Mouse (Mus musculus): ENCODE data around the gene Stradb. TPM values are rescaled to one million over a fixed set of nuclear protein-coding genes. Genes with fewer than 3 reads are reported as not detected.
"Not testable (repeated sequence)": the region's sequence is repeated elsewhere in the genome, so short reads cannot be mapped to it uniquely, and the experiment has no call there.

Stradb gene
- polyA plus RNA-seq, 1 experiment from 2014 or later, result 27.0 TPM

DNA sequence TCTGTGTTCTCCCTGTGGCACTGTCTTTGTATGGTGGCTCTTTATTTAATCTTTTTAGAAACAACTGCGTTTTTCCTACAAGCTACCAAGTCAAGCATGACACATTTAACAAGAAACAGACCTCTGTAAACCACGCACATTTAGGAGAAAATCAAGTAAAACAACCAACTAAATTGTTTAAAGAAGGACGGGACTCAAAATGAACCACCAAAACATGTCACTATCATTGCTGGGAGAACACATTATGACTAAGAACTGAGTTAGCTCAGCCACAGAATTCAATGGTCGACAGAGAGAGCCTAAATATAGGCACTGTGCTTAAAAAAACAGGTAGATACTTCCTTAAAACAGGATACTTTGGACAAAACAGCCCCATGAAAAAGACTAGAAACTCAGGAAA lies 20.3 kb upstream of the Stradb start:
- Histone ChIP-seq H3K9me3 (replicated peaks) (no peaks in the 10 kb centered on the region), H3K9ac (no peak overlapping the region), H3K4me3 (replicated peaks) (no peak overlapping the region), H3K36me3 (no peaks in the 10 kb centered on the region), H3K27ac (peak overlapping the region; percentile 6; the same call in 1 of the 2 replicates), H3K4me2 (no peak overlapping the region), H3K27me3 (no peaks in the 10 kb centered on the region), H3K4me1 (peaks cover 34% of the 10 kb centered on the region)
- WGBS, result 54% methylated on average over 4 of the region's 4 CpGs
- ATAC-seq (replicated peaks; ENCODE audit: low FRiP score), result no peak

DNA sequence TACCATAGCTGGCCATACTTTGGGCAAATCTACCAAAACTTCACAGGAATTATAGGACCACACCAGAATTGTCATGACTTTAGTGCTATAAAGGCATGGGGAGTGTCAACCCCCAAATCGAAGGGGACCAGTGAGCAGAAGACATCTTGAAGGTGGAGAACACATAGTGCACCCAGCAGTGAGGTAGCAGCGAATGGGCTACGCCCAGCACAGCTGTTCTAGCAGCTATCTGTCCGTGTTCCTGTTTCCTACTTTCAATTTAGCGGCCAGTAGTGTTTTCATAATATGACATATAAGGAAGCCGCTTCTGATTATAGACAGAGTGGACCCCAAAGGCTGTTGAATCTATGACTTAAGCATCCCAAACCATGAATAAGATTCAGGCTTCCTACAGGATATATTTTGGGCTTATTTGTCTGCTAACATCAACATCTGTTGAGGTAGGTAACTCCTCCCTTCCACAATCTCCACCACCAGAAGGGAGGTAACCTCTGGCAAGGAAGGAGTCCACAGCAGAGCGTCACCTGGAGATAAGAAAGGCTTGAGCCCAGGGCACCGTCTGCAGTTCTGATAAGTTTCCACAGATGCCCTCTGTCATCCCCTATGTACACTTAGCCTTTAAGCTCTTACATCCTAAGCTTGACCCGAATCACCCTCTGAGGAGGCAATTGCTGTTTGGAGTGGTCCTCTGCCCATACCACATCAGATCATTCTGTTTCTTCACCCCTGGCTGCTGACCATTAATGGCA lies 19.5 kb upstream of the Stradb start:
- WGBS, result 89% methylated on average over 9 of the region's 9 CpGs
- Histone ChIP-seq H3K27me3 (no peaks in the 10 kb centered on the region), H3K27ac (no peak overlapping the region), H3K4me1 (peaks cover 36% of the 10 kb centered on the region), H3K4me3 (replicated peaks) (no peak overlapping the region), H3K4me2 (no peak overlapping the region), H3K36me3 (no peaks in the 10 kb centered on the region), H3K9me3 (replicated peaks) (no peaks in the 10 kb centered on the region), H3K9ac (no peak overlapping the region)
- peak; percentile 76 for ATAC-seq (replicated peaks; ENCODE audit: low FRiP score)

DNA sequence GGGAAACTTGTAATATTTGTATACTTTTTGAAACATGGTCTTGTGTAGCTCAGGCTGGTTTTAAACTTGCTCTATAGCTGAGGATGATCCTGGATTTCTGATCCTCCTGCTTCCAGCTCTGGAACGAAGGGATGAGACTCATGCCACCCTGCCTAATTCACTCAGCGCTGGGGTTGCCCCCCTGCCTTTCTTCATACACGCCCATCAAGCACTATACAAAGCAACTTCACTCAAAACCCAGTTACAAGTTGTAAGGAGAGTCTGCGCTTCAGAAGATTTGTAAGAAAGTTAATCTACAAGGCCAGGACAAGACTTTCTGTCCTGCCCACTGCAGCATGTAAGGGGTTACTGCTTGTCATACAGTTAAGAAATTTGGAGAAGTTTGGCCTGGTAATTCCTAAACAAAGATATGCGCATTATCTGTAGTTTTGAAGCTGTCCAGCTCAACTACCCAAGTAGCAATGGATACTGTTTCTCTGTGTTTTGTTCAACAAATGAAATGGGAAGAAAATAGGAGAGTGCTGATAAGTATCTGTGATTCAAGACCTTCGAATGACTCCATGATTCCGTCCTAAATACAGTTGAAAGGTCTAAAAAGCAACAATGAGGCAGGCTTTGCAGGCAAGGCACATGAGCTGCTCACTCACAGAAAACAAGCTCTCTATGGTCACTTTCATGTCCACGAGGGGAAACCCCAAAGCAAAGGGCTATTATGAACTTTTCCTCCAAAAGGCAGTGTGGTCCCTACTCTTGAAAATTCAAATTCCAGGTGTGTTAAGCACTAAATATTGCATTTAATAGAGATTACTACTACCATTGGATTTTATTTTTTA lies 18.5 kb upstream of the Stradb start:
- no peaks in the 10 kb centered on the region for H3K9me3 ChIP-seq (replicated peaks)
- H3K4me2 ChIP-seq, result no peak overlapping the region
- no peaks in the 10 kb centered on the region for H3K27me3 ChIP-seq
- no peak for ATAC-seq (replicated peaks; ENCODE audit: low FRiP score)
- no peak overlapping the region for H3K9ac ChIP-seq
- no peak overlapping the region for H3K4me3 ChIP-seq (replicated peaks)
- no peak overlapping the region for H3K27ac ChIP-seq
- H3K4me1 ChIP-seq, result peaks cover 36% of the 10 kb centered on the region
- H3K36me3 ChIP-seq, result no peaks in the 10 kb centered on the region
- WGBS, result 86% methylated on average over 8 of the region's 8 CpGs

DNA sequence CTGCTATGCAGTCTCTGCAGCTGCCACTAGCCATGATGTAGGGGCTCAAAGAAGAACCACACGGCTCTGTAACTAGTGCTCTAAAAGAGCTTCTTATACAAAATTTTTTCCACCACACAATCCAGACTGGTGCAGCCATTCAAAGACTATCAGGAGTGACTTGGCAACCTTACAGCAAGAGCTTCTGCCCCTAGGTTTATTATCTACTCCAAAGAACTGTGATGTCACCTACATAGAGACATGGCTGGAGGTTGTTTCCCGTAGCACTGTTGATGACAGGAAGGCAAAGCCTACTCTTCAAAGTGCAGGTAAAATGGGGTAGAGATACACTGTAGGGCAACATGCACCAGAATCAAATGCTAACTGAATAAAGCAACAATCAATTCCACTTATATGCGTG lies 17.6 kb upstream of the Stradb start:
- H3K27ac ChIP-seq, result no peak overlapping the region
- peaks cover 35% of the 10 kb centered on the region for H3K4me1 ChIP-seq
- H3K4me3 ChIP-seq (replicated peaks), result no peak overlapping the region
- H3K36me3 ChIP-seq, result no peaks in the 10 kb centered on the region
- ATAC-seq (replicated peaks; ENCODE audit: low FRiP score), result no peak
- no peak overlapping the region for H3K4me2 ChIP-seq
- 80% methylated on average over 3 of the region's 3 CpGs for WGBS
- H3K9ac ChIP-seq, result no peak overlapping the region
- H3K9me3 ChIP-seq (replicated peaks), result no peaks in the 10 kb centered on the region
- no peaks in the 10 kb centered on the region for H3K27me3 ChIP-seq

DNA sequence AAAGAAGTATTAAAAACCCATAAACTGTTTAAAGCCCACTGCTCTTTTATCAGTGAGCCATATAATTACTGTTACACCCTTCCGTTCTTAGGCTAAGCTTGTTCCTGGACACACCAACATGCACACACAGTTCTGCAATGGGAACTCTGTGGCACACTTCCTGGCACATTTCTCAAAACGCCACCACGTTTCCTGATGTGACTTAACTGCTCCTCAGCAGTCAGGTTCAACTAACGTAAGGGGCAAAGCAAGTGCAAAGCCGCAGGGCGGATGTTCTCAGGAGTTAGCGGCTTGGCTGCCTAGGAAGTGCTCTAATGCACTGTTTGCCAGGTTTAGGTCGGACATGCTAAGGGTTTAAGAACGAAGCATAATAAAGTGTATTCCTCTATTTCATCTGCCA lies 17.1 kb upstream of the Stradb start:
- no peak overlapping the region for H3K4me2 ChIP-seq
- H3K36me3 ChIP-seq, result no peaks in the 10 kb centered on the region
- 64% methylated on average over 9 of the region's 9 CpGs for WGBS
- no peak overlapping the region for H3K4me3 ChIP-seq (replicated peaks)
- no peaks in the 10 kb centered on the region for H3K27me3 ChIP-seq
- no peak overlapping the region for H3K9ac ChIP-seq
- no peaks in the 10 kb centered on the region for H3K9me3 ChIP-seq (replicated peaks)
- peaks cover 35% of the 10 kb centered on the region for H3K4me1 ChIP-seq
- ATAC-seq (replicated peaks; ENCODE audit: low FRiP score), result no peak
- H3K27ac ChIP-seq, result no peak overlapping the region

DNA sequence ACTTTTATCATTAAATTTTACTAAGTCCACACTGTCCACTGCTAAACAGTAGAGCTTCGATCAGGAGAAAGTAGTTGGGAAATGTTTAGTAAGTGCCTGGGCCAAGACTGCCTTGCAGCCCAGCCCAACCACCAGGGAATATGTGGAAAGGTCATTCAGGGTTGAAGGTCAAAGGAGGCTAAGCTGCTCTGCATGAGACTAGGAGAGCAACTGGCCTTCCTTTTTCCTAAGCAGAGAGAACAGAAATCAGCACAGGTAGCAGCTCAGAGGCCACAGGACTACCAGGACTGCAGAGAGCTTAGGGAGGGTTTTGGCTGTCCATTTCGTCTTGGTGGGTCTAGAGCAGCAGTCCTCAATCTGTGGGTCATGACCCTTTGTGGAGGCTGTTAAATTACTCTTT lies 15.4 kb upstream of the Stradb start:
- Histone ChIP-seq H3K4me1 (peaks cover 28% of the 10 kb centered on the region), H3K9me3 (replicated peaks) (no peaks in the 10 kb centered on the region), H3K4me3 (replicated peaks) (no peak overlapping the region), H3K4me2 (no peak overlapping the region), H3K27me3 (no peaks in the 10 kb centered on the region), H3K27ac (no peak overlapping the region), H3K9ac (no peak overlapping the region), H3K36me3 (no peaks in the 10 kb centered on the region)
- WGBS, result 44% methylated on average over 2 of the region's 2 CpGs
- ATAC-seq (replicated peaks; ENCODE audit: low FRiP score), result no peak

DNA sequence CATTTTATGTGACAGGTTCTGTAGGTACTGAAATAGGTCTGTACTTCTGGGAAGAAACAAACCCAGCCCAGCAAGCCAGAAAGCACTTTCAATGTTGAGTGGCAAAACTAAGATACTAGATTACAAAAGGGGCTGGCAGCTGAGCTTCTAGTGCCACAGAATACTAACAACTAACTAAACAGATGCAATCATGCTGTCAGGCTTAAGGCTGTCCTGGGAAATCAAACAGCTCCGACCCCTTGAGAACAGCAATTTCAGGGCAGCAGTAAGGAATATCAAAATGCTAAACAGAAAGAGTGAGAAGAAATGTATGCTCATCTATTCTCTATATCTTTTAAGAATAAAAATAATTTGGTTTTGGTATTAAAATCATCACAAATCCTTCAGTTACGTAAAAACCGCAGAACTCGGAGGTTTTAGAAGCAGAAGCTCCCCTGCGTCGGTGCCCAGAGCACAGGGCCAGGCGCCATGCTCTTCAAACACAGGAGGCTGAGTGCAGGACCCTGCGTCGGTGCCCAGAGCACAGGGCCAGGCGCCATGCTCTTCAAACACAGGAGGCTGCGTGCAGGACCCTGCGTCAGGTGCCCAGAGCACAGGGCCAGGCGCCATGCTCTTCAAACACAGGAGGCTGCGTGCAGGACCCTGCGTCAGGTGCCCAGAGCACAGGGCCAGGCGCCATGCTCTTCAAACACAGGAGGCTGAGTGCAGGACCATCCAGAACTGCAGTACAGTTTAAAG lies 14.4 kb upstream of the Stradb start:
- H3K4me1 ChIP-seq, result peaks cover 28% of the 10 kb centered on the region
- H3K27ac ChIP-seq; H3K27me3 ChIP-seq; ATAC-seq (replicated peaks; ENCODE audit: low FRiP score); H3K9me3 ChIP-seq (replicated peaks); H3K4me3 ChIP-seq (replicated peaks); H3K36me3 ChIP-seq; H3K4me2 ChIP-seq; H3K9ac ChIP-seq: not testable (repeated sequence)
- 90% methylated on average over 16 of the region's 16 CpGs for WGBS

DNA sequence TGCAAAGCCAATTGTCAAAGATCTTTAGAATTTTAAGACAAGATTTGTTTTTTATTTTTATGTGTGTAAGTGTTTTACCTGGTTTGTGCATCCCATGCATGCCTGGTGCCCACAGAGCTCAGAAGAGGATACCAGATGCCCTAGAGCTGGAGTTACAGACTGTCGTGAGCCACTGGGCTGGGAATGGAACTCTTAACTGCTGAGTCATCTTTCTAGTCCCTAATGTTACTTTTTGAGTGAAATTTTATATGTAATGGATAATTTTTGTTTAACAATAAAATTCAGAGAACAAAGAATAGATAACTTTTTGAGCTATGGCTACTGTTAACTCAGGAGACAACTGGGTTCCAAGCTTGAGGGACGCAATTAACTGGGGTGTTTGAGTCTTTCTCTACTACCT lies 13.6 kb upstream of the Stradb start:
- ATAC-seq (replicated peaks; ENCODE audit: low FRiP score), result no peak
- Histone ChIP-seq H3K27ac (no peak overlapping the region), H3K36me3 (no peaks in the 10 kb centered on the region), H3K9me3 (replicated peaks) (no peaks in the 10 kb centered on the region), H3K4me1 (peaks cover 28% of the 10 kb centered on the region), H3K4me2 (no peak overlapping the region), H3K9ac (no peak overlapping the region), H3K27me3 (no peaks in the 10 kb centered on the region), H3K4me3 (replicated peaks) (no peak overlapping the region)
- 80% methylated on average over 2 of the region's 2 CpGs for whole genome bisulfite sequencing

DNA sequence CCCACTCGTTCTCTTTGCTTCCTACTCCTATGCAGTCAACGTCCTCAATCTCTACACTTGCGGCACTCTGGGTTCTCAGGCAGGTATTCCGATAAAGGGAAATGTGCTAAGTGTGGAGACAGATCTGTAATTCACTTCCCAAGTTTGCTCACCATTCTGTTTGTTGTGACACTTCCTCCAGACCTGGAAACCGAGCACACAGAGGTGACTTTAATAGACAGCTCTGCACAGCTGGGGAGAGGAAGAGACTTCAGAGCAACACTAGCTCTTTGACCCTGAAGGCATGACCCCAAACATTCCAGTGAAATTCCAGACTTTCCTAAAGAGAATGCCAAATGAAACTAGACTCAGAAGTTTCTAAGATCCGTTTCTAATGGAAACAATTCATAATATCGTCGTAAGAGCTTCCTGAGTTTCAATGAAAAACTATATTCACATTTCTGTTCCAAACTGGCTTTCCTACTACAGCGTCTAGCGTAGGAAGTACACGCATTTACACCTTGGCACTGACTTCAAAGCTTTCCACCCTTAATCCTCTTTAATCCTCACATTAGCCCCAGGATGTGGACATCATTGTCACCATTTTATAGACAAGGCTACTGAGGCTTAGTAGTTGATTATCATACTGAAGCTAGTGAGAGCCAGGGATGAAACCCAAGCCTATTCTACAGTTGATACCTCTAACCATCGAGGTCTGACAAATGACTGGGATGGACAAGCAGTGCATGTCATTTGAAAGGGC lies 12.0 kb upstream of the Stradb start:
- Histone ChIP-seq H3K9me3 (replicated peaks) (no peaks in the 10 kb centered on the region), H3K27me3 (no peaks in the 10 kb centered on the region), H3K9ac (no peak overlapping the region), H3K4me1 (peaks cover 25% of the 10 kb centered on the region), H3K36me3 (no peaks in the 10 kb centered on the region), H3K27ac (0 out of 2 replicates have a peak overlapping the region, but pooled peaks have one; percentile 28), H3K4me3 (replicated peaks) (no peak overlapping the region), H3K4me2 (no peak overlapping the region)
- 57% methylated on average over 12 of the region's 12 CpGs for WGBS
- peak; percentile 64 for ATAC-seq (replicated peaks; ENCODE audit: low FRiP score)

DNA sequence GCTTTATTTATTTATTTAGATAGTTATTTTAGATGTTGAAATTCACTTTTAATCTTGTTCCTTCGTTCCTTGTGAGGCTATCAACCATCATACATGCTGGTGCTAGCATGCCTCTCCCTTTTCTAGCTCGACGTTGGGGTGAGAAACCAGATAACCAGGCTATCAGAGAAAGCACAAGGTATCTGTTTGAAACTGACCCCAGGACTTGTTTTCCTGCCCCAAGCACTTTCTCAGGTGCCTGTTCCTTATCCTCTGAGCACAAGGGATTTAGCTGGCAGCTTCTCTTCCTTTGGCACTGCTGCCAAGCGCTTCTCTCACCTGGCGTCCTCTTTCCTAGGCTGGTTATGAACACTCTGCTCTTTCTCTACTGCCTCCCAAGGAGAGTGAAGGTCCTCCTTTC lies 10.9 kb upstream of the Stradb start:
- Histone ChIP-seq H3K27me3 (no peaks in the 10 kb centered on the region), H3K4me1 (peaks cover 19% of the 10 kb centered on the region), H3K9ac (no peak overlapping the region), H3K36me3 (no peaks in the 10 kb centered on the region), H3K4me2 (no peak overlapping the region), H3K27ac (no peak overlapping the region), H3K4me3 (replicated peaks) (no peak overlapping the region), H3K9me3 (replicated peaks) (no peaks in the 10 kb centered on the region)
- no peak; the same call in 1 of the 2 replicates for ATAC-seq (replicated peaks; ENCODE audit: low FRiP score)
- 89% methylated on average over 5 of the region's 5 CpGs for WGBS

DNA sequence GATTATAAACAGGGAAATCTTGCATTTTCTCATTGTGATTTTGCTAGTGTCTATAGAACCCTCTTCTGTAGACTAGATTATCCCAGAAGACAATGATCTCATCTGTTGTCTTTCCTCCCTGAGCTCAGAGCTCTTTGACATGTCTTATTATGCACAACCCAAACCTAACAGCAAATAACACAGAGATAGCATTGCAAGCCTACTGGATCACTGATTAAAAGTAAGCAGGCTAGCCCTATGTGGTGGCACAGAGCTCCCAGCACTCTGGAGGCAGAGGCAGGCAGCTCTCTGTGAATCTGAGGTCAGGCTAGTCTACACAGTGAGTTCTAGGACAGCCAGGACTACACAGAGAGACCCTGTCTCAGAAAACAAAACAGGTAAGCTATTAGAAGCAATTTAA lies 10.5 kb upstream of the Stradb start:
- Histone ChIP-seq H3K36me3 (no peaks in the 10 kb centered on the region), H3K4me1 (peaks cover 18% of the 10 kb centered on the region), H3K27me3 (no peaks in the 10 kb centered on the region), H3K9me3 (replicated peaks) (no peaks in the 10 kb centered on the region), H3K4me3 (replicated peaks) (no peak overlapping the region), H3K4me2 (no peak overlapping the region), H3K27ac (no peak overlapping the region), H3K9ac (no peak overlapping the region)
- no peak for ATAC-seq (replicated peaks; ENCODE audit: low FRiP score)

Measured in kidney, embryonic 15.5 days (tissue).